Mouse (Mus musculus) bone marrow, adult 2 months (tissue): ENCODE data around the gene Snrnp35.

Experiments
- CTCF ChIP-seq: fragments of 200-500 bp; IDR thresholded peaks from 2 replicates; pipeline ENCODE4 v1.5.1; 2011; ENCODE audit warnings: low read length, control low read depth; ENCODE audit not compliant: control insufficient read depth, insufficient read depth
- POLR2A ChIP-seq: fragments of 200-500 bp; IDR thresholded peaks from 2 replicates; pipeline ENCODE4 v1.6.1; 2011; ENCODE audit warnings: low read depth, mild to moderate bottlenecking, control low read depth, low read length, borderline replicate concordance; ENCODE audit not compliant: control insufficient read depth

DNA sequence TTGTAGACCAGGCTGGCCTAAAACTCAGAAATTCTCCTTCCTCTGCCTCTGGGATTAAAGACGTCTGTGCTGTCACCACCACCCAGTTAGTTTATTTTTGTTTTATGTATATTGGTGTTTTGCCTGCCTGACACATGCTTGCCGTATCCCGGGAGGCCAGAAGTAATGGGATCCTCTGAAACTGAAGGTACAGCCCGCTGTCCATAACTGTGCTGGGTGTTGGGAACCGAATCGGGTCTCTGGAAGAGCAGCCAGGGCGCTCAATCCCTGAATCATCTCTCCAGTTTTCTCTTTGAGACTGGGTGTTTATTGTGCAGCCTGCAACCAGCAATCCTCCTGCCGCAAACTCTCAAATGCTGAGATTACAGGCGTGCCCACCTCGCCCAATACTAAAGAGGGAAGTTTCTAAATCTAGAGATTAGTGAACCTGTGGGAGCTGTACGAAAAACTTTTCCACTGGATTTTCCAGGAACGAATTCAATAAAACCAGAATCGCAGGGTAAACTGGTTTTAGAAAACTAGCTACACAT, 433 bp upstream of the Snrnp35 start:
- no peak for TF ChIP-seq POLR2A
- no peak for TF ChIP-seq CTCF
